Mouse (Mus musculus) ES-E14 (cell line): ENCODE data around the gene C1qtnf3. TPM values are rescaled to one million over a fixed set of nuclear protein-coding genes. Genes with fewer than 3 reads are reported as not detected.
"Not testable (repeated sequence)": the region's sequence is repeated elsewhere in the genome, so short reads cannot be mapped to it uniquely, and the experiment has no call there.

Experiments used
- DNase-seq: peaks from one replicate; pipeline ENCODE4 v3.0.0-alpha.2; 2013; ENCODE audit warnings: low read depth, low spot score
- H3K27ac ChIP-seq: 2 replicates; pipeline ENCODE4 v1.5.1; 2012; ENCODE audit warnings: low read depth, mild to moderate bottlenecking, low read length, moderate library complexity, mixed read lengths; ENCODE audit not compliant: poor library complexity, insufficient read depth, severe bottlenecking
- H3K36me3 ChIP-seq: 2 replicates; pipeline ENCODE4 v1.6.1; 2012; ENCODE audit warnings: mild to moderate bottlenecking, low read length, moderate library complexity, mixed read lengths; ENCODE audit not compliant: control insufficient read depth, poor library complexity, insufficient read depth, severe bottlenecking
- H3K4me1 ChIP-seq, 2 experiments: fragments of 150-350 bp in 1 of 2; sonication (generic) in 1 of 2; 2 replicates each; pipeline ENCODE4 v1.6.1; 2012; ENCODE audit warnings: low read length in 2 of 2, mild to moderate bottlenecking in 1 of 2, mixed read lengths in 1 of 2; ENCODE audit not compliant: control insufficient read depth in 2 of 2, insufficient read depth in 2 of 2, poor library complexity in 1 of 2
- H3K4me3 ChIP-seq, 2 experiments: fragments of 150-350 bp in 1 of 2; sonication (generic) in 1 of 2; 2 replicates each; pipeline ENCODE4 v1.5.1; 2012; ENCODE audit warnings: low read length in 2 of 2, low read depth in 1 of 2, mild to moderate bottlenecking in 1 of 2, mixed read lengths in 1 of 2; ENCODE audit not compliant: insufficient read depth in 1 of 2, poor library complexity in 1 of 2, severe bottlenecking in 1 of 2
- H3K9ac ChIP-seq: 2 replicates; pipeline ENCODE4 v1.6.1; 2012; ENCODE audit warnings: low read depth, mild to moderate bottlenecking, low read length, mixed read lengths; ENCODE audit not compliant: poor library complexity, insufficient read depth, severe bottlenecking
- H3K9me3 ChIP-seq: fragments of 150-350 bp; sonication (generic); 2 replicates; pipeline ENCODE4 v1.6.1; 2012; ENCODE audit warnings: low read depth, mild to moderate bottlenecking, low read length; ENCODE audit not compliant: control insufficient read depth, insufficient read depth
- HCFC1 ChIP-seq: IDR thresholded peaks from 2 replicates; pipeline ENCODE4 v1.6.1; 2012; ENCODE audit warnings: low read length, inconsistent platforms, borderline replicate concordance; ENCODE audit not compliant: insufficient read depth
- MAFK ChIP-seq: IDR thresholded peaks from 2 replicates; pipeline ENCODE4 v1.6.1; 2014; ENCODE audit warnings: mild to moderate bottlenecking, low read depth, low read length, inconsistent platforms; ENCODE audit not compliant: insufficient read depth
- ZC3H11A ChIP-seq: IDR thresholded peaks from 2 replicates; pipeline ENCODE4 v1.6.1; 2012; ENCODE audit warnings: low read depth, mild to moderate bottlenecking, inconsistent platforms, low read length, borderline replicate concordance
- ZNF384 ChIP-seq: IDR thresholded peaks from 2 replicates; pipeline ENCODE4 v1.6.1; 2012; ENCODE audit warnings: low read depth, low read length, inconsistent platforms
- in situ Hi-C, 2 experiments: fragments of 600-800 bp; cut with MboI; formaldehyde crosslinking; loops; one replicate each; pipeline ENCODE4 v1.15.1; 2025; ENCODE audit warnings: low sequenced_read_pairs in 2 of 2, inconsistent platforms in 1 of 2; ENCODE audit not compliant: unreplicated experiment in 2 of 2
- total RNA-seq: library from RNA; depleted of rRNA; stranded (reverse); fragments of 300-350 nt; gene quantifications from 2 replicates; pipeline ENCODE4 v1.2.3, GENCODE M21; 2012

Gene C1qtnf3
- total RNA-seq, 1 experiment = 0.45 TPM

DNA sequence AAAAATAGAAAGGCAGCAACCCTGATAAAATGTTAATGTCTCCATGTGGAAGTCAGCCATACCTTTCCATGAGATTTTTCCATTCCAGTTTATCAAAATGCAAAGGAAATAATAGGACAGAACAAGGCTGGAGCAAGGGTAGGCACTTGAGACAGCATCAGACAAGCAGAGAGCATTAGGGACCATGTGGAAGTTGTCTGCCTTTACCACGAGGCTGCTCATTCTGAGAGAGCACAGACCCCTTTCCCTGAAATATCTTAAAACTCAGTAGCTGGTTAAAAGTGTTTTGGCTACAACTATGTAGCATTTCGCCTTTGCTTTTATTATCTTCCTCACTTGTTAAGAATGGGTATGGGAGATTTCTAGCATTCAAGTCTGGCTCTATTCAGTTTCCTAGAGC lies 28.6 kb downstream of the C1qtnf3 start:
- no peaks in the 10 kb centered on the region for H3K9me3 ChIP-seq
- no peak overlapping the region; the same call in 1 of the 2 replicates for H3K27ac ChIP-seq
- DNase-seq = no peak
- peak overlapping the region in 1 of 2 experiments; percentile 76; a peak in 3 of 4 replicates for H3K4me3 ChIP-seq
- H3K4me1 ChIP-seq = peaks cover 6 to 7% of the 10 kb centered on the region in 2 experiments
- TF ChIP-seq ZC3H11A (no peak), HCFC1 (no peak)
- no peaks in the 10 kb centered on the region for H3K36me3 ChIP-seq
- no peak overlapping the region; the same call in 1 of the 2 replicates for H3K9ac ChIP-seq
- in situ Hi-C loops = no loop called here

- TF ChIP-seq ZNF384 = no peak
- TF ChIP-seq HCFC1 = peak; percentile 55; the same call in 1 of the 2 replicates
- H3K36me3 ChIP-seq = no peaks in the 10 kb centered on the region
- peak within 1 kb of the TSS; percentile 89 for H3K9ac ChIP-seq
- peak within 1 kb of the TSS; percentile 76 for H3K4me3 ChIP-seq
- peak; percentile 83 for DNase-seq
- no peaks in the 10 kb centered on the region for H3K9me3 ChIP-seq
- H3K27ac ChIP-seq = peak within 1 kb of the TSS; percentile 44
- in situ Hi-C loops = no loop called here
- H3K4me1 ChIP-seq = peaks cover 6 to 7% of the 10 kb centered on the region in 2 experiments
Measured at GRCm38 (mm10) chr15:10981377-10982063, 29.4 kb downstream of the C1qtnf3 start, which contains the start of gene Amacr. Gene Amacr, plus strand, starts transcription at chr15:10981756.

- in situ Hi-C loops = no loop called here
- DNase-seq = no peak
- no peaks in the 10 kb centered on the region for H3K9me3 ChIP-seq
- TF ChIP-seq MAFK (no peak), HCFC1 (no peak), ZNF384 (no peak)
- H3K9ac ChIP-seq = peak overlapping the region; percentile 89
- no peak overlapping the region for H3K27ac ChIP-seq
- no peaks in the 10 kb centered on the region; the same call in 1 of the 2 replicates for H3K36me3 ChIP-seq
- peaks cover 6 to 10% of the 10 kb centered on the region in 2 experiments for H3K4me1 ChIP-seq
- peak overlapping the region; percentile 76 for H3K4me3 ChIP-seq
Measured at GRCm38 (mm10) chr15:10982064-10982435, 29.9 kb downstream of the C1qtnf3 start.

GRCm38 (mm10) chr15:10985756-10986155 lies 33.6 kb downstream of the C1qtnf3 start:
- peaks cover 4 to 8% of the 10 kb centered on the region in 2 experiments; a peak in 3 of 4 replicates for H3K4me1 ChIP-seq
- no peak for DNase-seq
- H3K9ac ChIP-seq = no peak overlapping the region
- in situ Hi-C loops = no loop called here
- H3K27ac ChIP-seq = no peak overlapping the region
- no peaks in the 10 kb centered on the region for H3K9me3 ChIP-seq
- H3K36me3 ChIP-seq = no peaks in the 10 kb centered on the region; the same call in 1 of the 2 replicates
- TF ChIP-seq ZC3H11A (no peak), MAFK (no peak), ZNF384 (no peak)
- H3K4me3 ChIP-seq = no peak overlapping the region

DNA sequence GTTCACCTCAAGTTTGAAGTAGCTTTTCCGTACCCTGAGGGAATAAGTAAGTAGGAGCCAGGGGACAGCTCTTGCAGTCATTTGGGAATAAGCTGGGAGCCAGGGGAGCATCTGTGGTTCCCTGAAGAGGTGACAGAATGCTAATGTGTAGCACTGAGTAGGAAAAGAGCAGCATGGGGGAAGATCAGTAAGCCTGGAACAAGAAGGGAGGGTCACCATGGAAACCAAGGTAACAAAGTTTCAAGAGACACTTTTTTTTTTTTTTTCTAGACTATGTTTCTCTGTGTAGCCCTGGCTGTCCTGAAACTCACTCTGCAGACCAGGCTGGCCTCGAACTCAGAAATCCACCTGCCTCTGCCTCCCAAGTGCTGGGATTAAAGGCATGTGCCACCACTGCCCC lies 34.3 kb downstream of the C1qtnf3 start:
- H3K9me3 ChIP-seq, H3K4me1 ChIP-seq, H3K9ac ChIP-seq, H3K4me3 ChIP-seq, H3K36me3 ChIP-seq, DNase-seq, H3K27ac ChIP-seq, in situ Hi-C loops: not testable (repeated sequence)
- TF ChIP-seq ZNF384 = peak; percentile 52; the same call in 1 of the 2 replicates
